Mouse (Mus musculus): ENCODE data around the gene Bptf. TPM values are rescaled to one million over a fixed set of nuclear protein-coding genes. Genes with fewer than 3 reads are reported as not detected.
"Not testable (repeated sequence)": the region's sequence is repeated elsewhere in the genome, so short reads cannot be mapped to it uniquely, and the experiment has no call there.

Bptf gene
- total RNA-seq, 1 experiment from 2014 or later, result 84.0 TPM

DNA sequence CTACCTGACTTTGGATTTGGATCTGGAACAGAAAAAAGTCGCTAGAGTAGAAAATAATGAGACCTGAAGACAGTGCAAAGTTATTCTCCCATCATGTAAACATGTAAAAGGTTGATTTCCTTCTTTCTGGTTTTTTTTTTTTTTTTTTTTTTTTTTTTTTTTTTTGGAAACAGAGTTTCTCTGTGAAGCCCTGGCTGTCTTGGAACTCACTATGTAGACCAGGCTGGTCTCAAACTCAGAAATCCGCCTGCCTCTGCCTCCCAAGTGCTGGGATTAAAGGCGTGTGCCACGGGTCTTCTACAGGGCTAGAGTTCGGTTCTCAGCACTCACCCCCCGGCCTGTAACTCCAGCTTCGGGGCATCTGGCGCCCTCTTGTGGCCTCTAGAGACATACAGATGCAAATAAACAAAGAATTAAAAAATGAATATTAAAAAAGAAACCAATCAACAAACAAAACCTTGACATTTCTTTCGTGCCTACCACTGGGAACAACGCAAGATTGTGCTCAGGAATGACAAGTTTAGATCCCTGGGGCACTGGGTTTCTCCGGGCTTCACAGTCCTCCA lies 117.8 kb downstream of the Bptf start:
- ATAC-seq (replicated peaks in 1 of 2; ENCODE audit: insufficient read depth in 1 of 2, low FRiP score in 2 of 2, low TSS enrichment in 1 of 2, low read depth in 1 of 2, poor library complexity in 2 of 2, severe bottlenecking in 2 of 2), result no peak

DNA sequence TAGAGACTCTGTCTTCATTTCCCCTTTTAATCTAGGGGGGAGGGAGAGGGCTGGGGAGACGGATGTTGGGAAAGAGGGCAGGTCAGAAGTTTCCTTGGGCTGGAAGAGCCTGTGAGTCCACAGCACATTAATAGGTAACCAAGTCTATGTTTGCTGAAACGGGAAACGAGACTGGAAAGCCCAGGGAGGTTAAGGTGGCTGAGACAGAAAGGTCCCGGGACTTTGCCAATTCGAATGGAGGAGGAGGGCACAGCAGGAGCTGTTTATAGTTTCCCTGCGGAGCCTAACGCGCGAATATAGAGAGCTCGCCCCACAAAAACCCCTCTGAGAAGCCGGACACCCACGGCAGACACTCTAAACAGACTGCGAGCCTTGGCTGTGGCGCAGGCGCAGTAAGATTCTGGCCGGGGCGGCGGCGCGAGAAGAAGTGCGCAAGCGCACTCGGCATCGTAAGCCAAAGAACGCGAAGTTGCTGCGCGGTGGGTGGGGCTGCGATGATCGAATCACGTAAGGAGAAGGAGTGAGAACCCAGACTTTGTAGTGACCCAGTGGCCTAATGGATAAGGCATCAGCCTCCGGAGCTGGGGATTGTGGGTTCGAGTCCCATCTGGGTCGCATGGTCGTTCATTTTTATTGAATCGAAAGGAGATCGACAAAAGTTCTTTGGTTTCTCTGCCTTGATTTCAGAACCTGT lies 119.5 kb downstream of the Bptf start:
- peak; percentile 93 to 94 for ATAC-seq (replicated peaks in 1 of 2; ENCODE audit: insufficient read depth in 1 of 2, low FRiP score in 2 of 2, low TSS enrichment in 1 of 2, low read depth in 1 of 2, poor library complexity in 2 of 2, severe bottlenecking in 2 of 2)

DNA sequence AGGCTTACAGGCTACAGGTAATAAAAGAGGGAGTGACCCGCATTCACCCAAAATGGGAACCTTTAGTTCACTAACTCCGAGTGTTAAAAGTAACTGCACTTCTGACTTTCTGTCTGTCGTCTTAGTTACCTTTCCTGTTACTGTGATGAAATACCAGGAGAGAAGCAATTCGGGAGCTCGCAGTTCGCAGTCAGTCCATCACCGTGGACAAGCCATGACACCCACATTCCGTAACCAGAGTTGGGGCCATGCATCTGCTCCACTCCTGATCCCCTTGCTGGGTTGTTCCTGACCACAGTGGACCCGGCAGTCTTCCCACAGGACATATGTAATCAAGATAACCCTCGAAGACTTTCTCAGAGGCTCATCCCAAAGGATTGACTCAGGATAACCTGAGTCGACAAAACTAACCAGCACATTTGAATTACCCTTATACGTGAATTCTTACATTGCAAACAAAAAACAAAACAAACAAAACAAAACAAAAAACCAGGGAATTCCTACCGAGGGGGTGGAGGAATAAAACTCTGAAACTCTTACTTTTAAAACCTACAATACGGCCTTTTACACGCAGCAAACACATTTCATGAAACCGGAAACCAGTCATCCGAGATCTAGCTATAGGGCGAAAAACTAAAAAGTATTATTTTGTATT lies 120.1 kb downstream of the Bptf start:
- peak in 1 of 2 experiments; percentile 25; a peak in 1 of 4 replicates for ATAC-seq (replicated peaks in 1 of 2; ENCODE audit: insufficient read depth in 1 of 2, low FRiP score in 2 of 2, low TSS enrichment in 1 of 2, low read depth in 1 of 2, poor library complexity in 2 of 2, severe bottlenecking in 2 of 2)

DNA sequence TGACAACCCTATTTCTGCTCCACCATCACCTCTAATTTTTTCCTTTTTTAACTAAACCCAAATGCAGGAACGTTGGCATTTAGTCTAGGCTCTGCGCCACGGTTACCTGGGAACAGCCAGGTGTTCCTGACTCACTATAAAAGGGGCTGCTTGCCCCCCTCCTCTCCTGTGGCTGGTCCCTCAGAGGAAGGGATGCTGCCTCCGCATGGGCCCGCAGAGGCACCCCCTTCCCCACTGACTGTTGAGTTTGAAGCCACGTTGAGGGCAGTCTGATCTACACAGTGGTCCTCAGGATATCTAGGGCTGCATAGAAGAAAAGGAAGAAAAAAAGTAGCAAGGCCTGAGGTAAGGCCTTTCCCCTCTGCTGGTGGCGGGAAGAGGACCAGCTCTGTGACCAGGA lies 120.8 kb downstream of the Bptf start:
- ATAC-seq (replicated peaks in 1 of 2; ENCODE audit: insufficient read depth in 1 of 2, low FRiP score in 2 of 2, low TSS enrichment in 1 of 2, low read depth in 1 of 2, poor library complexity in 2 of 2, severe bottlenecking in 2 of 2), result no peak

DNA sequence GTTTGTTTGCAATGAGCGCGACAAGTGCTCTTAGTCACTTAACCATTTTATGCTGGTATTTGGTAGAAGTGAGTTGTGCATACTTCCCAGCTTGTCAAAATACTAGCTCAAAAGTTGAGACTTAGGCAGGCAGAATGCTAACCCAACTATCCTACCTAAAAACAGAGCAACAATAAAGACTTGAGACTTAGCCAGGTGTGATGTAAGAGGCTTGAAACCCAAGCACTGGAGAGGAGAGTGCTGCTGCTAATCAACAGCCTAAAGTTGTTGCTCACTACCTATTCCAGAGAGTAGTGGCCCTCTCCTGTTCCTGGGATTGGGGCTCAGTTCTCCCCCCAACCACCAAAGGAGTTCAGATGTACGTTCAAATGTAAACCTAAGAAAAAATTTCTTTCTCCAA lies 121.5 kb downstream of the Bptf start:
- ATAC-seq (replicated peaks in 1 of 2; ENCODE audit: insufficient read depth in 1 of 2, low FRiP score in 2 of 2, low TSS enrichment in 1 of 2, low read depth in 1 of 2, poor library complexity in 2 of 2, severe bottlenecking in 2 of 2), result no peak

DNA sequence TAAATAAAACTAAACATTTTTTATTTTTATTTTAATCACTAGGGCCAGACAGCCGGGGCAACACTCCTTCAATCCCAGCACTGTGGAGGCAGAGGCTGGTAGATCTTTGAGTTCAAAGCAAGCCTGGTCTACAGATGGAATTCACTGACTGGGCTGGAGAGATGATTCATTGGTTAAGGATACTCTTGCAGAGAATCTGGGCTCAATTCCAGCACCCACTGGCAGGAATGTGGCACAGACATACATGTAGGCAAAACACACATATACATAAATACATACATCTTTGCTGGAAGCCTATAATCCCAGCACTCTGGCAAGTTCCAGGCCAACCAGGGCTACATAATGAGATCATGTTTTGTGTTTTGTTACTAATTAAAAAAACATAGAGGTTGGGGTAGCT lies 126.4 kb downstream of the Bptf start:
- ATAC-seq (replicated peaks in 1 of 2; ENCODE audit: insufficient read depth in 1 of 2, low FRiP score in 2 of 2, low TSS enrichment in 1 of 2, low read depth in 1 of 2, poor library complexity in 2 of 2, severe bottlenecking in 2 of 2), result no peak

DNA sequence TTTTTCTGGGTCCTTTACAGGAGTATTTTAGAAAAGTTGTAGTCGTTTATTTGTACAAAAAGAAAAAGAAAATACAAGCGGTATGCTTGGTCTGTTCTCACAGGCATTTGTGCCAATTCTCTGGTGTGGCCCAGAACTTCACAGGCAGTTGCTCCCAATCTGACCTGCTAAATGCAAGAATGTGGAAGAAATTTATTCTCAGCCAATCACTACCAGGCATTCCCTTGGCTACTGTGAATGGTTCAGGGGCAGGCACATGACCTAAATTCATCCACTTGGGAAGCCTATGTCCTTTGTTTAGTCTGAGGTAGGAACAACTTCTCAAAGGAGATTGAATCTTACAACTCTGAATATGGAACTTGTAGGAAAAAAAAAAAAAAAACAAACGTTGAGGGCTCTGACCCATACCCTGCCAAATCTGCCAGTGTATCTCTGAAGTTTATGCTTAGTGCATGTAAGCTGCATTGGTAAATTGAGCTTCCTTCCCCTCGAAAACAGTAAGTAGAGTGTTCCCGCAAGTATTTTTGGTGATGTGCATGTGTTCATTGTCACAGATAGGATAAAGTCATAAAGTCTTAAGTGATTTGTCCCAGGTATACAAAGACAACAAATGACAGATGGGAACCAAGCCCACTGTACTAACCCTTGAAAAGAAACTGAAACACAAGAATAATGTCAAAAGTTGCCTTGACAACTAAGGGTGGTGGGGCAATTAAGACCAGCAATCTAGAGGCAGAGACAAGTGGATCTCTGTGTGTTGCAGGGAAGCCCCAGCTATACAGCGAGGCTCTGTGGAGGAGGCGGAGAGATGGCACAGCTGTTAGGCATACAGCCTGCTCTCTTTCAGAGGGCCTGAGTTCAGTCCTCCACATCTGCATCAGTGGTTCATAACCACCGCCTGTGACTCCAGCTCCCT lies 129.9 kb downstream of the Bptf start:
- ATAC-seq (replicated peaks in 1 of 2; ENCODE audit: insufficient read depth in 1 of 2, low FRiP score in 2 of 2, low TSS enrichment in 1 of 2, low read depth in 1 of 2, poor library complexity in 2 of 2, severe bottlenecking in 2 of 2), result no peak

DNA sequence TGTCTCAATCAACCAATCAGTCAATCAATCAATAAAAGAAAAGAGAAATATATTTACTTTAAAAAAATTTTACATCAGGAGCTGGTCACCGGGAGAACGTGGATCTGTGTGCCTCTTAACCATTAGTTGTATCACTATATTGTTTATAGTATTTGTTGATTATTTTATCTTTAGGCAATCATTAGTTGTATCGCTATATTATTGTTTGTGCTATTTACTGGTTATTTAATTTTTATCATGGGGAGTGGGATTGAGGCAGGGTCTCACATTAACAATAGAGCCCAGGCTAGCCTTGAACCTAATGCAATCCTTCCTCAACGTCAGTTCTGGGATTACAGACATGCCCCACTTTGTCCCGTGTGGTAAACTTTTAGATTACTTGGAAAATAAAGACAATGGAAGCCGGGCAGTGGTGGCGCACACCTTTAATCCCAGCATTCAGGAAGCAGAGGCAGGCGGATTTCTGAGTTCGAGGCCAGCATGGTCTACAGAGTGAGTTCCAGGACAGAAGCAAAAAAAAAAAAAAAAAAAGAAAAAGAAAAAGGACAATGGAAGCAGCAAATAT lies 131.9 kb downstream of the Bptf start:
- ATAC-seq (replicated peaks in 1 of 2; ENCODE audit: insufficient read depth in 1 of 2, low FRiP score in 2 of 2, low TSS enrichment in 1 of 2, low read depth in 1 of 2, poor library complexity in 2 of 2, severe bottlenecking in 2 of 2), result no peak

DNA sequence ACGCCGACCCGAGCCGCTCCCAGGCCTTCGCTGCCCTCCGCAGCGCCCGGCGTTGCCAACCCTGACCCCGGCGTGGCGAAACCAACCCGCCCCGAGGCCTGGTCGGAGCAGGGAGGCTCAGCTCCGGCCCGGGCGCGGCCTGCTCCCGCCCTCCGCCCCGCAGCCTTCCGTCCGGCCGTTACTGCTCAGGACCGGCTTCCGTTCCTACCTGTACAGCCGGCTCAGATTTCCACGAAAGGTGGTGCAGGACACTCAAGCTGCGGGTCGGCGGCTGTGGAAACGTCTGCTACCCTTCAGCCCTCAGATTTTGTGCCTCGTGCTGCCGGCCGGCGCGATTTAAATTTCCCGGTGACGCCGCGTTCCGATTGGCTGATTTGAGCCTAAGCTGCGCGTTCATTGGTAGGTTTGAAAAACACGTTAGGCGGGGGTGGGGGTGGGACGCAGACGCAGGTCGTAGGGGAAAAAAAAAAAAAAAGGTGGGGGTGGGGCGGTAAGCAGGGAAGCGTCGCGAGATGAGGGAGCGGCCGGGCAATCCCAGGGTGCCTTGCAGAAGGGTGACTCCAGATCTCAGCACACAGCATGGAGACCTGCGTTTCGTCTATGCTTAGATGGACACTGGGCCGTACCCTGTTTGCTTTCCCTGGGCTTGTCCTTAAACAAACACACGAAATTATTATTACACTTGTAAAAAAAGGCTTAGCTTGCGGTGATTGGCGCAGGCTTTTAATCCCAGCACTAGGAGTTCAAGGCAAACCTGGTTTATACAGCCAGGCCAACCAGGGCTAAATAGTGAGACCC lies 132.6 kb downstream of the Bptf start, which contains the start of gene Kpna2:
Gene Kpna2, minus strand, starts transcription at position 391 of the 798 bp plus-strand sequence.
- peak; percentile 89 to 94 for ATAC-seq (replicated peaks in 1 of 2; ENCODE audit: insufficient read depth in 1 of 2, low FRiP score in 2 of 2, low TSS enrichment in 1 of 2, low read depth in 1 of 2, poor library complexity in 2 of 2, severe bottlenecking in 2 of 2)

DNA sequence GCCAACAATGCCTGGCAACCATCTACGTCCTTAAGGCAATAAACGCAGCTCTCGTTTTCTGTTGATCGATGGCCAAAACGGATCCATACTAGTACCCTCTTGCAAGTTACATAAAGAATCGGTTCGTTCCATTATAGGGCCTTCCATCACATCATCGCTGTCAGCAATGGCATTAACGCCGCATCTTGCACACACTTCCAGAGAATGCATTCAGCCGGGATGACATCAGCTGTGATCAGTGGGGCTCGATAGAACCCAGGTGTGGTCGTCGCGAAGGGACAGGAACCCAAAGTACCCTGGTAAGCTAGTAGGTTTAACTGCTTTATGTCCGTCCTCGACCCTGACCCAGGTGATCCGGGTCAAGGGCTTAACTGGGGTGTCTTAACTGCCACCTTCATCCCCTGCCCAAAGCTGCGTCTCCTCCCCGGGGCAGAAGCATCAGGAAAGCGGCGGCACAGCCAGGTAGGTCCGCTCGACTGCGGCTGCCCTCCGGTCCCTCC lies 133.2 kb downstream of the Bptf start:
- ATAC-seq (replicated peaks in 1 of 2; ENCODE audit: insufficient read depth in 1 of 2, low FRiP score in 2 of 2, low TSS enrichment in 1 of 2, low read depth in 1 of 2, poor library complexity in 2 of 2, severe bottlenecking in 2 of 2), result no peak; a peak in 1 of 4 replicates

DNA sequence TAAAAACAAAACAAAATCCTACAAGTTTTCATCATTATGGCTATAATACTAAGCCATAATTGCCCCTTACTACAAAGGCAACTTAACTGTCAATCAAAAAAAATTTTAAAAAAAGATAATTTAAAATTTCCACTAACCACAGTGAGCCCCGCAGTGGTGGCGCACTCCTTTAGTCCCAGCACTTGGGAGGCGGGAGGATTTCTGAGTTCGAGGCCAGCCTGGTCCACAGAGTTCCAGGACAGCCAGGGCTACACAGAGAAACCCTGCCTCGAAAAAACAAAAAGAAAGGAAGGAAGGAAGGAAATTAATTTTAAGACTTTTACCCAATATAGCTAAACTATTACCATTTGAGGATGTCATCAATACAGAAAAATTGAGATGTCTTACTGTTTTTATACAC lies 134.0 kb downstream of the Bptf start:
- no peak for ATAC-seq (replicated peaks in 1 of 2; ENCODE audit: insufficient read depth in 1 of 2, low FRiP score in 2 of 2, low TSS enrichment in 1 of 2, low read depth in 1 of 2, poor library complexity in 2 of 2, severe bottlenecking in 2 of 2)

DNA sequence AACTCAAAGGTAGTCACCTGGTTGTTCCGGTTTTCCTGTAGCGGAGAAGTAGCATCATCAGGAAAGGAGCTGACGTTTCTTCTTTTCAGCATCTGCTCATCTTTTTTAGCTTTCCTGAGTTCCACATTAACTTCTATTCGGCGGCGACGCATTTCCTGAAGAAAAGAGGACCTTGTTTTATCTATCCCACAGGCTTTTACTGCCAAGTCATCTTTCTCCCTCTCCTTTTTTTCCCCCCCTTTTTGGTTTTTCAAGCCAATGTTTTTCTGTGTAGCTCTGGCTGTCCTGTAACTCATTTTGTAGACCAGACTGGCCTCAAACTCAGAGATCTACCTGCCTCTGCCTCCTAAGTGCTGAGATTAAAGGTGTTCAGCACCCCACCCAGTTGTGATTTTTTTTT lies 135.4 kb downstream of the Bptf start:
- not testable (repeated sequence) for ATAC-seq (replicated peaks in 1 of 2; ENCODE audit: insufficient read depth in 1 of 2, low FRiP score in 2 of 2, low TSS enrichment in 1 of 2, low read depth in 1 of 2, poor library complexity in 2 of 2, severe bottlenecking in 2 of 2)

DNA sequence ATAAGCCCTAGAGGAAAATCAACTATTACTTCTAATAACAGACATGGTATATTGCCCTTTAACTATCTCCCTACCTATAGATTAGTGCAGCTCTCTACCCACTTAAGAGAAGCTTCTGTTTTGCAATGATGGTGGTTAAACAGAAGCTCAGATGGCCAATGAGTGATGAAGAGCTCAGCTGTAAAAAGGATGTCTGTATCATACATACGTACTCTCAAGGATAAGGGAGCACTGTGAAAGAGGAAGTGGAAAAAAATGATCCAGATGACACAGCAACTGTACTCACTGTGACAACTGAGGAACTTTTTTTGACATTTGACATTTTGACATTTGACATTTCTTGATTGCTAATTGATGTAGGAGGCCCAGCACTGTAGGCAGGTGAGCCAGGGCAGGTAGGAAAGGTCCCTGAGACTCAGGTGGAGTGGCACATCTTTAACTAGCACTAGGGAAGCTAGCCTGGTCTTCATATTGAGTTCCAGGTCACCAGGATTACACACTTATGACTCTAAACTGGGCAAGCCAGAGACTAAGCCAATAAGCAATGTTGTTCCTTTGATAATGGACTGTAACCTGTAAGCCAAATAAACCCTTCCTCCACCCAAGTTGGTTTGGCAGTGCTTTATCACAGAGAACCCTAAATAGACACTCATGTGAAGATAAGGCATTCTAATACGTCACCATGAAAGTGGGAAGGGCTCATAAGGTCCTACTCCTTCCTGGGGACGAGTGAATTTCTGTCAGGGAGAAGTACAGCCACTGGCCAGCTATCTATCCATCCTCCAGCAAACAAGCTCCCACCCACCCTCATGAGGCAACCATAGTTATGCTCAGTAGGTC lies 137.5 kb downstream of the Bptf start:
- peak; percentile 48 to 66; a peak in 1 of 4 replicates for ATAC-seq (replicated peaks in 1 of 2; ENCODE audit: insufficient read depth in 1 of 2, low FRiP score in 2 of 2, low TSS enrichment in 1 of 2, low read depth in 1 of 2, poor library complexity in 2 of 2, severe bottlenecking in 2 of 2)

DNA sequence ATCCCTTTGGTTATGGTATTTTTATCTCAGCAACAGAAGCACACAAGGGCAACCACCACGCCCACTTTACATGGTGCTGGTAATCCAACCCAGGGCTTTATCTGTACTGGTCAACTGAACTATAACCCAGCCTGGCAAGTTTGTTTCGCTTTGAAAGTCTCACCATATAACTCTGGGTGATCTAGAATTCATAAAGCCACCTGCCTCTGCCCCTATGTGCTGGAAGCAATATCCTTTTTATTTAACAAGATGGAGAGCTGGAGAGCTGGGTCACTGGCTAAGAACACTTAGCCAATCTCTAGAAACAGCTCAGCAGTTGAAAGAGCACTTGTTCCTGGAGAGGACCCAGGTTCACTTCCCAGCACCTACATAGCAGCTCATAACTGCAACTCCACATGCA lies 144.5 kb downstream of the Bptf start:
- ATAC-seq (replicated peaks in 1 of 2; ENCODE audit: insufficient read depth in 1 of 2, low FRiP score in 2 of 2, low TSS enrichment in 1 of 2, low read depth in 1 of 2, poor library complexity in 2 of 2, severe bottlenecking in 2 of 2), result no peak

DNA sequence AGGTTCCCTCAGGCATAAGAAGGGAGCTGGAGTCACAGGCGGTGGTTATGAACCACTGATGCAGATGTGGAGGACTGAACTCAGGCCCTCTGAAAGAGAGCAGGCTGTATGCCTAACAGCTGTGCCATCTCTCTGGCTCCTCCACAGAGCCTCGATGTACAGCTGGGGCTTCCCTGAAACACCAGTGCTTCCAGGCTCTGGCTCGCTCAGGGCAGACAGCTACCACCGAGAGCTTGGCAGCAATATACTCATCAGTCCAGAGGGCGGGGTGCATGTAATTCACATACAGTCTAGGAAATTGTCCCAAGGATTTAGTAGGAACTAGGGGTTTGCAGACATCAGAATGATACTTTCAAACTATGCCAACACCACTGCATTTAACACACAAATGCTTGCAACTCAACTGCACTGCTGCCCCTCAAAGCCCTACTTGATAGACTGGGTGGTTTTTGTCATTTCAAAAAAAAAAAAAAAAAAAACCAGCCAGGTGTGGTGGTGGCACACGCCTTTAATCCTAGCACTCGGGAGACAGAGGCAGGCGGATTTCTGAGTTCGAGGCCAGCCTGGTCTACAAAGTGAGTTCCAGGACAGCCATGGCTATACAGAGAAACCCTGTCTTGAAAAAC lies 145.8 kb downstream of the Bptf start:
- not testable (repeated sequence) for ATAC-seq (replicated peaks in 1 of 2; ENCODE audit: insufficient read depth in 1 of 2, low FRiP score in 2 of 2, low TSS enrichment in 1 of 2, low read depth in 1 of 2, poor library complexity in 2 of 2, severe bottlenecking in 2 of 2)

All from hematopoietic stem cell, adult 5-6 weeks (primary cell).